Mouse (Mus musculus): ENCODE measurements at regions not wholly inside any gene's neighbourhood (a gene's known extent, or its start where the extent isn't known, plus 50 kb on each side); places are given as distances from the start of the nearest gene placed in this dataset.

GRCm38 (mm10) chr16:55168433-55168832, 129.4 kb downstream of the Zpld1 start:
- Histone ChIP-seq H3K36me3 (replicated peaks) (no peaks in the 10 kb centered on the region), H3K27ac (no peak overlapping the region), H3K9me3 (no peaks in the 10 kb centered on the region), H3K9ac (no peak overlapping the region), H3K4me3 (no peak overlapping the region), H3K4me1 (no peaks in the 10 kb centered on the region), H3K27me3 (replicated peaks) (no peaks in the 10 kb centered on the region), H3K4me2 (no peak overlapping the region)
- WGBS: 87% methylated on average over 2 of the region's 2 CpGs
- ATAC-seq (replicated peaks): no peak

- Histone ChIP-seq H3K4me2 (no peak overlapping the region), H3K27ac (no peak overlapping the region), H3K4me3 (no peak overlapping the region), H3K36me3 (replicated peaks) (no peaks in the 10 kb centered on the region), H3K9ac (no peak overlapping the region), H3K4me1 (no peaks in the 10 kb centered on the region), H3K27me3 (replicated peaks) (no peaks in the 10 kb centered on the region), H3K9me3 (no peaks in the 10 kb centered on the region)
- ATAC-seq (replicated peaks): 0 out of 2 replicates have a peak, but pooled peaks have one; percentile 42
- 64% methylated on average over 8 of the region's 8 CpGs for WGBS
These were observed 131.5 kb downstream of the Zpld1 start for GRCm38 (mm10) chr16:55166181-55166848.

- no peaks in the 10 kb centered on the region for H3K27me3 ChIP-seq (replicated peaks)
- no peaks in the 10 kb centered on the region for H3K36me3 ChIP-seq (replicated peaks)
- ATAC-seq (replicated peaks): no peak
- H3K4me2 ChIP-seq: no peak overlapping the region
- WGBS: 80% methylated on average over 6 of the region's 6 CpGs
- no peaks in the 10 kb centered on the region for H3K9me3 ChIP-seq
- no peaks in the 10 kb centered on the region for H3K4me1 ChIP-seq
- H3K4me3 ChIP-seq: no peak overlapping the region
- H3K9ac ChIP-seq: no peak overlapping the region
- H3K27ac ChIP-seq: no peak overlapping the region
These were observed 134.9 kb downstream of the Zpld1 start for GRCm38 (mm10) chr16:55162926-55163325.

- Histone ChIP-seq H3K9me3 (no peaks in the 10 kb centered on the region), H3K27me3 (replicated peaks) (no peaks in the 10 kb centered on the region), H3K4me2 (no peak overlapping the region), H3K36me3 (replicated peaks) (no peaks in the 10 kb centered on the region), H3K4me1 (no peaks in the 10 kb centered on the region), H3K4me3 (no peak overlapping the region), H3K27ac (no peak overlapping the region), H3K9ac (no peak overlapping the region)
- peak; percentile 48; the same call in 1 of the 2 replicates for ATAC-seq (replicated peaks)
- 56% methylated on average over 4 of the region's 4 CpGs for WGBS
These were observed 146.1 kb downstream of the Zpld1 start for GRCm38 (mm10) chr16:55151726-55152125.

GRCm38 (mm10) chr16:55142431-55143173, 155.2 kb downstream of the Zpld1 start:
- ATAC-seq (replicated peaks): peak; percentile 84
- no peaks in the 10 kb centered on the region for H3K4me1 ChIP-seq
- no peak overlapping the region for H3K4me3 ChIP-seq
- 61% methylated on average over 6 of the region's 6 CpGs for WGBS
- H3K9ac ChIP-seq: no peak overlapping the region
- no peaks in the 10 kb centered on the region for H3K36me3 ChIP-seq (replicated peaks)
- no peaks in the 10 kb centered on the region for H3K9me3 ChIP-seq
- H3K27ac ChIP-seq: no peak overlapping the region
- H3K27me3 ChIP-seq (replicated peaks): no peaks in the 10 kb centered on the region
- no peak overlapping the region for H3K4me2 ChIP-seq

GRCm38 (mm10) chr16:55134961-55135360, 162.8 kb downstream of the Zpld1 start:
- no peaks in the 10 kb centered on the region for H3K9me3 ChIP-seq
- no peak overlapping the region for H3K9ac ChIP-seq
- ATAC-seq (replicated peaks): no peak
- no peak overlapping the region for H3K27ac ChIP-seq
- no peak overlapping the region for H3K4me3 ChIP-seq
- no peak overlapping the region for H3K4me2 ChIP-seq
- H3K36me3 ChIP-seq (replicated peaks): no peaks in the 10 kb centered on the region
- no peaks in the 10 kb centered on the region for H3K27me3 ChIP-seq (replicated peaks)
- no peaks in the 10 kb centered on the region for H3K4me1 ChIP-seq

GRCm38 (mm10) chr16:55097651-55098050, 200.1 kb downstream of the Zpld1 start:
- Histone ChIP-seq H3K27me3 (replicated peaks) (no peaks in the 10 kb centered on the region), H3K9me3 (no peaks in the 10 kb centered on the region), H3K9ac (no peak overlapping the region), H3K4me2 (no peak overlapping the region), H3K27ac (no peak overlapping the region), H3K36me3 (replicated peaks) (no peaks in the 10 kb centered on the region), H3K4me3 (no peak overlapping the region), H3K4me1 (no peaks in the 10 kb centered on the region)
- no peak for ATAC-seq (replicated peaks)
- 75% methylated on average over 1 of the region's 1 CpGs for whole genome bisulfite sequencing

- Histone ChIP-seq H3K4me1 (no peaks in the 10 kb centered on the region), H3K9me3 (no peaks in the 10 kb centered on the region), H3K27me3 (replicated peaks) (no peaks in the 10 kb centered on the region), H3K9ac (no peak overlapping the region), H3K4me3 (no peak overlapping the region), H3K36me3 (replicated peaks) (no peaks in the 10 kb centered on the region), H3K4me2 (no peak overlapping the region), H3K27ac (no peak overlapping the region)
- no peak for ATAC-seq (replicated peaks)
- 96% methylated on average over 1 of the region's 1 CpGs for WGBS
These were observed 210.3 kb downstream of the Zpld1 start for GRCm38 (mm10) chr16:55087461-55087860.

GRCm38 (mm10) chr16:55076172-55076571, 221.6 kb downstream of the Zpld1 start:
- Histone ChIP-seq H3K4me1 (no peaks in the 10 kb centered on the region), H3K27me3 (replicated peaks) (no peaks in the 10 kb centered on the region), H3K4me2 (no peak overlapping the region), H3K27ac (no peak overlapping the region), H3K9me3 (no peaks in the 10 kb centered on the region), H3K36me3 (replicated peaks) (no peaks in the 10 kb centered on the region), H3K9ac (no peak overlapping the region), H3K4me3 (no peak overlapping the region)
- WGBS: 81% methylated on average over 1 of the region's 1 CpGs
- ATAC-seq (replicated peaks): no peak

- H3K4me2 ChIP-seq: no peak overlapping the region
- no peaks in the 10 kb centered on the region for H3K4me1 ChIP-seq
- no peak overlapping the region for H3K27ac ChIP-seq
- H3K9me3 ChIP-seq: no peaks in the 10 kb centered on the region
- H3K27me3 ChIP-seq (replicated peaks): no peaks in the 10 kb centered on the region
- H3K9ac ChIP-seq: no peak overlapping the region
- H3K4me3 ChIP-seq: no peak overlapping the region
- H3K36me3 ChIP-seq (replicated peaks): no peaks in the 10 kb centered on the region
- 95% methylated on average over 6 of the region's 6 CpGs for WGBS
- ATAC-seq (replicated peaks): no peak
These were observed 258.0 kb downstream of the Zpld1 start for GRCm38 (mm10) chr16:55039777-55040176.

- H3K4me3 ChIP-seq: no peak overlapping the region
- H3K4me2 ChIP-seq: no peak overlapping the region
- no peak overlapping the region for H3K27ac ChIP-seq
- 86% methylated on average over 2 of the region's 2 CpGs for WGBS
- no peaks in the 10 kb centered on the region for H3K36me3 ChIP-seq (replicated peaks)
- no peaks in the 10 kb centered on the region for H3K27me3 ChIP-seq (replicated peaks)
- H3K9ac ChIP-seq: no peak overlapping the region
- H3K4me1 ChIP-seq: no peaks in the 10 kb centered on the region
- no peaks in the 10 kb centered on the region for H3K9me3 ChIP-seq
- ATAC-seq (replicated peaks): no peak
These were observed 296.0 kb downstream of the Zpld1 start for GRCm38 (mm10) chr16:55001661-55002289.

GRCm38 (mm10) chr16:54991595-54992240, 306.1 kb downstream of the Zpld1 start:
- no peaks in the 10 kb centered on the region for H3K9me3 ChIP-seq

More at GRCm38 (mm10) chr16:54991595-54992240, 306.1 kb downstream of the Zpld1 start:
- Histone ChIP-seq H3K27ac (no peak overlapping the region), H3K4me3 (no peak overlapping the region), H3K4me2 (no peak overlapping the region), H3K27me3 (replicated peaks) (no peaks in the 10 kb centered on the region), H3K4me1 (no peaks in the 10 kb centered on the region), H3K36me3 (replicated peaks) (no peaks in the 10 kb centered on the region), H3K9ac (no peak overlapping the region)
- 81% methylated on average over 4 of the region's 4 CpGs for WGBS
- ATAC-seq (replicated peaks): no peak
